ENCODE assay signal across 21 mouse cellular contexts in genomic region chr19:53793994-53794890, GRCm38 (mm10).
DNase-seq lines count a peak whose midpoint lies in the region; ATAC-seq and TF ChIP-seq lines count a peak whose summit lies in the region.
"Had no signal": no experiment of that assay in that cellular context is flagged by ENCODE, and none has a peak within 500 bp of the region (broad histone marks: within the 10 kb centered on the region; RNA-seq: fewer than 3 reads in every experiment).

No protein-coding gene starts in this region.

- H3K9ac ChIP-seq in heart, adult 2 months (ENCODE audit: low read depth, low read length): peak overlapping the region; percentile 59
- no peak overlapping the region for H3K9ac ChIP-seq in kidney, embryonic 14.5 days (ENCODE audit: low read depth, low read length)
- no peak overlapping the region for H3K9ac ChIP-seq in limb, embryonic 14.5 days (ENCODE audit: low read depth, low read length, severe bottlenecking)
- H3K9ac ChIP-seq: hindbrain, embryonic 12.5 days; liver, embryonic 13.5 days; lung, embryonic 15.5 days; neural tube, embryonic 13.5 days had no signal

- no peaks in the 10 kb centered on the region; the same call in 1 of the 2 replicates for H3K36me3 ChIP-seq in heart, adult 2 months (ENCODE audit: control insufficient read depth, insufficient read depth, low read length)
- no peaks in the 10 kb centered on the region for H3K36me3 ChIP-seq in kidney, embryonic 14.5 days (ENCODE audit: control insufficient read depth, insufficient read depth, low read length)
- no peaks in the 10 kb centered on the region for H3K36me3 ChIP-seq in limb, embryonic 14.5 days (ENCODE audit: control insufficient read depth, insufficient read depth, low read length)
- H3K36me3 ChIP-seq: hindbrain, embryonic 12.5 days; liver, embryonic 13.5 days; lung, embryonic 15.5 days; neural tube, embryonic 13.5 days had no signal

- no peak for TF ChIP-seq POLR2A in heart, adult 2 months (IDR thresholded peaks at IDR 0.05; ENCODE audit: insufficient read depth, low read depth, low read length)
- TF ChIP-seq POLR2A in limb, embryonic 14.5 days (IDR thresholded peaks at IDR 0.05; ENCODE audit: borderline replicate concordance, extremely low read depth, insufficient read depth, insufficient read length): no peak

- H3K79me2 ChIP-seq in heart, adult 2 months (replicated peaks; ENCODE audit: control insufficient read depth, insufficient read depth, low read length): 0 out of 2 replicates have a peak, but pooled peaks cover 1% of the 10 kb centered on the region

- H3K4me2 ChIP-seq in kidney, embryonic 14.5 days (replicated peaks; ENCODE audit: low read depth, low read length): peak overlapping the region; percentile 5; the same call in 1 of the 2 replicates
- peak overlapping the region; percentile 24 for H3K4me2 ChIP-seq in limb, embryonic 14.5 days (replicated peaks; ENCODE audit: low read depth, low read length, severe bottlenecking)
- H3K4me2 ChIP-seq: hindbrain, embryonic 12.5 days; liver, embryonic 13.5 days; lung, embryonic 15.5 days; midbrain, embryonic 11.5 days; neural tube, embryonic 13.5 days had no signal

- no peak for TF ChIP-seq EP300 in heart, adult 2 months (IDR thresholded peaks at IDR 0.05; ENCODE audit: insufficient read depth, low read depth, low read length)

- TF ChIP-seq CTCF in heart, adult 2 months (IDR thresholded peaks at IDR 0.05): no peak

- DNase-seq in heart, adult 2 months: no peak
- DNase-seq in heart, postnatal 25 days (ENCODE audit: low spot score): no peak
- DNase-seq in kidney, postnatal 25 days: no peak
- DNase-seq in MN1 (ENCODE audit: low spot score): peak; percentile 59
- peak; percentile 26 for DNase-seq in limb, embryonic 14.5 days (ENCODE audit: low spot score)
- no peak for DNase-seq in layer of hippocampus, adult 11-12 months (ENCODE audit: low spot score)
- DNase-seq: adrenal gland, postnatal 14 days; cerebellum, adult 11-12 months; cerebellum, postnatal 36 days; gastrocnemius, postnatal 14 days; liver, embryonic 13.5 days; right cerebral cortex, postnatal 14 days; thymus, postnatal 36 days had no signal

- intact Hi-C loops in heart, adult 2 months (cut with DNase I): no loop called here
- intact Hi-C loops in heart, postnatal 25 days (cut with DNase I): no loop called here

- peaks cover 8% of the 10 kb centered on the region for H3K4me1 ChIP-seq in heart, adult 2 months (ENCODE audit: control insufficient read depth, insufficient read depth, low read length)
- H3K4me1 ChIP-seq in kidney, embryonic 14.5 days (ENCODE audit: control insufficient read depth, insufficient read depth, low read length): peaks cover 21% of the 10 kb centered on the region
- H3K4me1 ChIP-seq in limb, embryonic 14.5 days (ENCODE audit: control insufficient read depth, insufficient read depth, low read length): peaks cover 22% of the 10 kb centered on the region
- H3K4me1 ChIP-seq: neural tube, embryonic 13.5 days had no signal

- no peak for ATAC-seq in kidney, embryonic 14.5 days (ENCODE audit: low FRiP score, low TSS enrichment)
- ATAC-seq in limb, embryonic 14.5 days (ENCODE audit: low FRiP score, low read depth): peak; percentile 27; the same call in 1 of the 2 replicates
- ATAC-seq: activated CD4-positive, CD25-positive, alpha-beta regulatory T cell, adult 4 months; Patski had no signal

- WGBS in heart, adult 2 months: 59% methylated on average over 23 of the region's 23 CpGs
- 56% methylated on average over 23 of the region's 23 CpGs for WGBS in kidney, embryonic 14.5 days
- 54% methylated on average over 23 of the region's 23 CpGs for whole genome bisulfite sequencing in limb, embryonic 14.5 days

- H3K9me3 ChIP-seq in kidney, embryonic 14.5 days (ENCODE audit: control insufficient read depth, low read length): no peaks in the 10 kb centered on the region
- no peaks in the 10 kb centered on the region for H3K9me3 ChIP-seq in limb, embryonic 14.5 days (ENCODE audit: control insufficient read depth, low read length)
- H3K9me3 ChIP-seq: hindbrain, embryonic 12.5 days; liver, embryonic 13.5 days; lung, embryonic 15.5 days; neural tube, embryonic 13.5 days had no signal

- peak overlapping the region; percentile 46 for H3K4me3 ChIP-seq in heart, adult 2 months
- H3K4me3 ChIP-seq in kidney, embryonic 14.5 days (ENCODE audit: low read length): no peak overlapping the region
- H3K4me3 ChIP-seq in limb, embryonic 14.5 days (replicated peaks; ENCODE audit: low read length): no peak overlapping the region
- H3K4me3 ChIP-seq: hindbrain, embryonic 12.5 days; liver, embryonic 13.5 days; lung, embryonic 15.5 days; neural tube, embryonic 13.5 days had no signal

- peak overlapping the region; percentile 89 for H3K27ac ChIP-seq in heart, adult 2 months
- H3K27ac ChIP-seq in kidney, embryonic 14.5 days (ENCODE audit: low read depth, low read length): no peak overlapping the region
- no peak overlapping the region for H3K27ac ChIP-seq in limb, embryonic 14.5 days (replicated peaks; ENCODE audit: low read depth, low read length)
- H3K27ac ChIP-seq: hindbrain, embryonic 12.5 days; liver, embryonic 13.5 days; lung, embryonic 15.5 days; macrophage; neural tube, embryonic 13.5 days had no signal

- no peaks in the 10 kb centered on the region for H3K27me3 ChIP-seq in heart, adult 2 months (ENCODE audit: control insufficient read depth, insufficient read depth, low read length)
- no peaks in the 10 kb centered on the region for H3K27me3 ChIP-seq in kidney, embryonic 14.5 days (ENCODE audit: control insufficient read depth, insufficient read depth, low read length)
- H3K27me3 ChIP-seq in limb, embryonic 14.5 days (ENCODE audit: control insufficient read depth, insufficient read depth, low read length): no peaks in the 10 kb centered on the region
- H3K27me3 ChIP-seq: hindbrain, embryonic 12.5 days; liver, embryonic 13.5 days; lung, embryonic 15.5 days; neural tube, embryonic 13.5 days; Patski had no signal

Comparison
In these comparisons a context has a peak if more than half of its experiments do, and no peak if none do; other contexts are left out.
1. DNase-seq: peak in MN1 (single experiment) and limb, embryonic 14.5 days (single experiment); none in heart, adult 2 months (0 of 2), heart, postnatal 25 days (single experiment), kidney, postnatal 25 days (0 of 2) and layer of hippocampus, adult 11-12 months (single experiment).